Mouse (Mus musculus) intestine, embryonic 14.5 days (tissue): Measurements from ENCODE around the gene Mrtfb. TPM values are rescaled to one million over a fixed set of nuclear protein-coding genes. Genes with fewer than 3 reads are reported as not detected.

ENCODE experiments used
- ATAC-seq: fragments of 200-750 bp; cut with Nextera tagmentation; replicated peaks from 2 replicates; pipeline ENCODE4 v1.8.0; 2017; ENCODE audit warnings: low read depth, moderate number of reproducible peaks, moderate TSS enrichment, moderate library complexity; ENCODE audit not compliant: low FRiP score, low TSS enrichment
- DNase-seq: peaks from one replicate; pipeline ENCODE4 v3.0.0-alpha.2; 2018; ENCODE audit warnings: low spot score
- H3K27ac ChIP-seq: fragments of 300-500 bp; sonication (generic); 2 replicates; pipeline ENCODE4 v1.5.1; 2014; ENCODE audit warnings: low read depth, mild to moderate bottlenecking, control low read depth
- H3K27me3 ChIP-seq: fragments of 300-500 bp; sonication (generic); replicated peaks from 2 replicates; pipeline ENCODE4 v1.6.1; 2014; ENCODE audit warnings: low read length, control low read depth; ENCODE audit not compliant: control insufficient read depth, insufficient read depth
- H3K36me3 ChIP-seq: fragments of 300-500 bp; sonication (generic); 2 replicates; pipeline ENCODE4 v1.6.1; 2014; ENCODE audit warnings: low read length, control low read depth; ENCODE audit not compliant: control insufficient read depth, insufficient read depth
- H3K4me1 ChIP-seq: fragments of 300-500 bp; sonication (generic); replicated peaks from 2 replicates; pipeline ENCODE4 v1.6.1; 2014; ENCODE audit warnings: low read length, control low read depth, mixed read lengths; ENCODE audit not compliant: control insufficient read depth, insufficient read depth
- H3K4me2 ChIP-seq: fragments of 300-500 bp; sonication (generic); 2 replicates; pipeline ENCODE4 v1.6.1; 2014; ENCODE audit warnings: low read length
- H3K4me3 ChIP-seq: fragments of 300-500 bp; sonication (generic); 2 replicates; pipeline ENCODE4 v1.5.1; 2014; ENCODE audit warnings: low read depth, low read length, control low read depth, mixed read lengths
- H3K9ac ChIP-seq: fragments of 300-500 bp; sonication (generic); 2 replicates; pipeline ENCODE4 v1.6.1; 2014; ENCODE audit warnings: mild to moderate bottlenecking, low read length
- H3K9me3 ChIP-seq: fragments of 300-500 bp; sonication (generic); 2 replicates; pipeline ENCODE4 v1.6.1; 2016; ENCODE audit warnings: low read length, control low read depth; ENCODE audit not compliant: control insufficient read depth
- WGBS: fragments of 180-500 bp; shearing (Covaris S2); extraction: QIAGEN DNeasy Blood & Tissue Kit; methylation state at CpG from one replicate; pipeline ENCODE4 v1.1.7; 2014; 5-methylcytosine and 5-hydroxymethylcytosine counted together
- polyA plus RNA-seq: library from polyadenylated mRNA; unstranded; fragments of >200 nt; fragmentation: Nextera tagmentation; extraction: Ambion mirVana; gene quantifications from 2 replicates; pipeline ENCODE4 v1.2.1, GENCODE M21; 2014

Gene Mrtfb
- polyA plus RNA-seq, 1 experiment from 2014 or later, result 33.0 TPM

GRCm38 (mm10) chr16:13430940-13431339, 174.7 kb downstream of the Mrtfb start:
- no peaks in the 10 kb centered on the region for H3K9me3 ChIP-seq
- H3K27ac ChIP-seq, result no peak overlapping the region
- H3K36me3 ChIP-seq, result no peaks in the 10 kb centered on the region
- no peak overlapping the region for H3K9ac ChIP-seq
- no peaks in the 10 kb centered on the region for H3K4me1 ChIP-seq
- ATAC-seq (no peak), DNase-seq (no peak)
- H3K4me2 ChIP-seq, result no peak overlapping the region
- no peak overlapping the region for H3K4me3 ChIP-seq
- WGBS, result 65% methylated on average over 1 of the region's 1 CpGs
- H3K27me3 ChIP-seq, result no peaks in the 10 kb centered on the region

GRCm38 (mm10) chr16:13435627-13436026, 179.3 kb downstream of the Mrtfb start:
- Histone ChIP-seq H3K9ac (no peak overlapping the region), H3K9me3 (no peaks in the 10 kb centered on the region), H3K36me3 (no peaks in the 10 kb centered on the region), H3K4me3 (no peak overlapping the region), H3K4me1 (0 out of 2 replicates have a peak, but pooled peaks cover 4% of the 10 kb centered on the region), H3K27me3 (no peaks in the 10 kb centered on the region), H3K4me2 (no peak overlapping the region), H3K27ac (no peak overlapping the region)
- ATAC-seq (no peak), DNase-seq (no peak)
- 79% methylated on average over 2 of the region's 2 CpGs for WGBS

- 0 out of 2 replicates have a peak, but pooled peaks cover 4% of the 10 kb centered on the region for H3K4me1 ChIP-seq
- peak overlapping the region; percentile 73 for H3K4me3 ChIP-seq
- H3K36me3 ChIP-seq, result no peaks in the 10 kb centered on the region
- WGBS, result under 1% methylated on average over 58 of the region's 58 CpGs
- ATAC-seq (peak; percentile 94), DNase-seq (peak; percentile 100)
- peak overlapping the region; percentile 84 for H3K27ac ChIP-seq
- H3K9ac ChIP-seq, result peak overlapping the region; percentile 74
- H3K4me2 ChIP-seq, result peak overlapping the region; percentile 73
- no peaks in the 10 kb centered on the region for H3K9me3 ChIP-seq
- H3K27me3 ChIP-seq, result no peaks in the 10 kb centered on the region
Observed at GRCm38 (mm10) chr16:13437037-13437769, 180.9 kb downstream of the Mrtfb start.

- under 1% methylated on average over 24 of the region's 24 CpGs for WGBS
- DNase-seq (peak; percentile 87), ATAC-seq (peak; percentile 57)
- Histone ChIP-seq H3K4me2 (peak overlapping the region; percentile 73), H3K4me3 (peak overlapping the region; percentile 73), H3K9me3 (no peaks in the 10 kb centered on the region), H3K27me3 (no peaks in the 10 kb centered on the region), H3K4me1 (0 out of 2 replicates have a peak, but pooled peaks cover 4% of the 10 kb centered on the region), H3K9ac (peak overlapping the region; percentile 74), H3K36me3 (no peaks in the 10 kb centered on the region), H3K27ac (peak overlapping the region; percentile 84)
Observed at GRCm38 (mm10) chr16:13437770-13438372, 181.6 kb downstream of the Mrtfb start.

GRCm38 (mm10) chr16:13440468-13440867, 184.2 kb downstream of the Mrtfb start:
- H3K27ac ChIP-seq, result no peak overlapping the region
- ATAC-seq (no peak), DNase-seq (no peak)
- 37% methylated on average over 6 of the region's 6 CpGs for WGBS
- no peaks in the 10 kb centered on the region for H3K36me3 ChIP-seq
- H3K9ac ChIP-seq, result no peak overlapping the region
- 0 out of 2 replicates have a peak, but pooled peaks cover 4% of the 10 kb centered on the region for H3K4me1 ChIP-seq
- no peak overlapping the region for H3K4me2 ChIP-seq
- no peaks in the 10 kb centered on the region for H3K27me3 ChIP-seq
- no peaks in the 10 kb centered on the region for H3K9me3 ChIP-seq
- no peak overlapping the region for H3K4me3 ChIP-seq

- ATAC-seq (no peak), DNase-seq (no peak)
- H3K27me3 ChIP-seq, result peaks cover 5% of the 10 kb centered on the region; the same call in 1 of the 2 replicates
- H3K4me3 ChIP-seq, result no peak overlapping the region
- WGBS, result 71% methylated on average over 1 of the region's 1 CpGs
- H3K4me1 ChIP-seq, result peaks cover 4% of the 10 kb centered on the region; the same call in 1 of the 2 replicates
- no peaks in the 10 kb centered on the region for H3K9me3 ChIP-seq
- H3K9ac ChIP-seq, result no peak overlapping the region
- no peak overlapping the region for H3K27ac ChIP-seq
- no peak overlapping the region for H3K4me2 ChIP-seq
- H3K36me3 ChIP-seq, result no peaks in the 10 kb centered on the region
Observed at GRCm38 (mm10) chr16:13443764-13444163, 187.5 kb downstream of the Mrtfb start.

GRCm38 (mm10) chr16:13445461-13445860, 189.2 kb downstream of the Mrtfb start:
- Histone ChIP-seq H3K27ac (no peak overlapping the region), H3K4me1 (peaks cover 4% of the 10 kb centered on the region; the same call in 1 of the 2 replicates), H3K27me3 (peaks cover 16% of the 10 kb centered on the region), H3K4me2 (no peak overlapping the region), H3K36me3 (no peaks in the 10 kb centered on the region), H3K4me3 (no peak overlapping the region), H3K9me3 (no peaks in the 10 kb centered on the region), H3K9ac (no peak overlapping the region)
- WGBS, result 78% methylated on average over 5 of the region's 5 CpGs
- no peak for ATAC-seq
- no peak for DNase-seq

GRCm38 (mm10) chr16:13446488-13446887, 190.2 kb downstream of the Mrtfb start:
- Histone ChIP-seq H3K9me3 (no peaks in the 10 kb centered on the region), H3K4me1 (peaks cover 4% of the 10 kb centered on the region; the same call in 1 of the 2 replicates), H3K27me3 (peaks cover 17% of the 10 kb centered on the region), H3K4me3 (peak overlapping the region; percentile 74), H3K4me2 (peak overlapping the region; percentile 81), H3K9ac (0 out of 2 replicates have a peak overlapping the region, but pooled peaks have one; percentile 64), H3K36me3 (no peaks in the 10 kb centered on the region), H3K27ac (no peak overlapping the region)
- DNase-seq (peak; percentile 64), ATAC-seq (0 out of 2 replicates have a peak, but pooled peaks have one; percentile 24)
- WGBS, result 18% methylated on average over 15 of the region's 15 CpGs
